Mouse (Mus musculus) large intestine, adult 2 months (tissue): Measurements from ENCODE around the gene Bnc2. TPM values are rescaled to one million over a fixed set of nuclear protein-coding genes. Genes with fewer than 3 reads are reported as not detected.

Source experiments
- DNase-seq: peaks from one replicate; pipeline ENCODE4 v3.0.0-alpha.2; 2012; ENCODE audit warnings: low read depth, low spot score
- WGBS: fragments of 180-500 bp; shearing (Covaris S2); methylation state at CpG from one replicate; pipeline ENCODE4 v1.1.7; 2018; 5-methylcytosine and 5-hydroxymethylcytosine counted together
- polyA plus RNA-seq: library from polyadenylated mRNA; depleted of rRNA; stranded (reverse); fragments of >200 nt; gene quantifications from 2 replicates; pipeline ENCODE4 v1.2.3, GENCODE M21; 2012

The Bnc2 gene
- polyA plus RNA-seq, 1 experiment, result 1.3 TPM

GRCm38 (mm10) chr4:84634751-84635150, 40.3 kb downstream of the Bnc2 start:
- 45% methylated on average over 4 of the region's 4 CpGs for WGBS
- DNase-seq, result no peak

GRCm38 (mm10) chr4:84633991-84634390, 41.1 kb downstream of the Bnc2 start:
- no peak for DNase-seq
- WGBS, result 78% methylated on average over 1 of the region's 1 CpGs

- WGBS, result 75% methylated on average over 12 of the region's 12 CpGs
- DNase-seq, result no peak
These were observed 42.0 kb downstream of the Bnc2 start for GRCm38 (mm10) chr4:84632832-84633789.

GRCm38 (mm10) chr4:84627616-84628015, 47.5 kb downstream of the Bnc2 start:
- no peak for DNase-seq
- WGBS, result 84% methylated on average over 7 of the region's 7 CpGs

- WGBS, result 59% methylated on average over 5 of the region's 5 CpGs
- no peak for DNase-seq
These were observed 51.8 kb downstream of the Bnc2 start for GRCm38 (mm10) chr4:84623312-84623711.

- 72% methylated on average over 3 of the region's 3 CpGs for WGBS
These were observed 53.3 kb downstream of the Bnc2 start for GRCm38 (mm10) chr4:84621785-84622184.

GRCm38 (mm10) chr4:84609861-84610260, 65.2 kb downstream of the Bnc2 start:
- WGBS, result 70% methylated on average over 4 of the region's 4 CpGs
- no peak for DNase-seq

More at GRCm38 (mm10) chr4:84621785-84622184, 53.3 kb downstream of the Bnc2 start:
- DNase-seq, result no peak

- WGBS, result 61% methylated on average over 1 of the region's 1 CpGs
- DNase-seq, result no peak
These were observed 70.6 kb downstream of the Bnc2 start for GRCm38 (mm10) chr4:84604461-84604860.

- 65% methylated on average over 6 of the region's 6 CpGs for WGBS
- no peak for DNase-seq
These were observed 94.7 kb downstream of the Bnc2 start for GRCm38 (mm10) chr4:84580260-84580952.

- no peak for DNase-seq
- 88% methylated on average over 1 of the region's 1 CpGs for WGBS
These were observed 96.8 kb downstream of the Bnc2 start for GRCm38 (mm10) chr4:84578296-84578695.

GRCm38 (mm10) chr4:84566123-84566522, 109.0 kb downstream of the Bnc2 start:
- no peak for DNase-seq
- WGBS, result 49% methylated on average over 8 of the region's 8 CpGs

GRCm38 (mm10) chr4:84545204-84545871, 129.7 kb downstream of the Bnc2 start:
- DNase-seq, result no peak
- 1% methylated on average over 61 of the region's 62 CpGs for WGBS

GRCm38 (mm10) chr4:84544646-84545045, 130.4 kb downstream of the Bnc2 start:
- WGBS, result 43% methylated on average over 2 of the region's 2 CpGs
- DNase-seq, result no peak

- DNase-seq, result no peak
- 76% methylated on average over 6 of the region's 6 CpGs for WGBS
These were observed 134.5 kb downstream of the Bnc2 start for GRCm38 (mm10) chr4:84540531-84540930.

- DNase-seq, result no peak
- 56% methylated on average over 8 of the region's 8 CpGs for WGBS
These were observed 135.7 kb downstream of the Bnc2 start for GRCm38 (mm10) chr4:84539396-84539795.

GRCm38 (mm10) chr4:84528886-84529789, 145.9 kb downstream of the Bnc2 start:
- DNase-seq, result no peak

GRCm38 (mm10) chr4:84528358-84528757, 146.7 kb downstream of the Bnc2 start:
- WGBS, result 78% methylated on average over 2 of the region's 2 CpGs
- no peak for DNase-seq

More at GRCm38 (mm10) chr4:84528886-84529789, 145.9 kb downstream of the Bnc2 start:
- whole genome bisulfite sequencing, result 86% methylated on average over 11 of the region's 11 CpGs

- WGBS, result 58% methylated on average over 15 of the region's 15 CpGs
- DNase-seq, result no peak
These were observed 147.8 kb downstream of the Bnc2 start for GRCm38 (mm10) chr4:84527066-84527933.
